Mouse (Mus musculus) c-Kit-positive CD71-negative TER-119-negative erythroid progenitor cells, embryonic 14.5 days (primary cell): Measurements from ENCODE around the gene Pkp1.

Experiments used
- DNase-seq: peaks from one replicate; pipeline ENCODE4 v3.0.0-alpha.2; 2013; ENCODE audit warnings: low read depth

Gene Pkp1

DNA sequence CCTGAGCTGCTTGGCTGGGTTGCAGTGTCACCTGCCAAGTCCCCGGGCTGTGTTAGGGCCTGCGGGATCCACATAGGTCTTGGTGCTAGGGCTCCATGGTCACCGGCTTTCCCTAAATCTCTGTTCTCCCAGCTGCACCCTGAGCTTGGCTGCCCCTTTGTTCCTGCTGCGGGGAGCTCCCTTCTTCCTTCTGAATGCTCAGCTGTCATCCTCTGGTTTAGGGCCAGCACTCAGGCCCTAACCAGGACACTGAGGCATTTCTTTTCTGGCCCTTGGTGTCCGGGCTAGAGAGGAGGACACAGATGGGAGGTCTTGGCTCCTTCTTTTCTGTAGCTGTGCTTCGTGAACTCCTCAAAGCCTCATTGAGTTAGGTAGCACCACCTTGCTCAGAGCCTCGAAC, 97.2 kb downstream of the Pkp1 start:
- no peak for DNase-seq
